Mouse (Mus musculus) liver, embryonic 15.5 days (tissue): ENCODE data around the gene Preb. TPM values are rescaled to one million over a fixed set of nuclear protein-coding genes. Genes with fewer than 3 reads are reported as not detected.

Experiments
- ATAC-seq: fragments of 200-750 bp; cut with Nextera tagmentation; 2 replicates; pipeline ENCODE4 v1.8.0; 2017; ENCODE audit warnings: moderate number of reproducible peaks, mild to moderate bottlenecking, moderate library complexity; ENCODE audit not compliant: insufficient read depth
- H3K27ac ChIP-seq: fragments of 300-500 bp; sonication (generic); replicated peaks from 2 replicates; pipeline ENCODE4 v1.5.1; 2015; ENCODE audit warnings: mild to moderate bottlenecking, inconsistent platforms
- H3K27me3 ChIP-seq: fragments of 300-500 bp; sonication (generic); 2 replicates; pipeline ENCODE4 v1.6.1; 2015; ENCODE audit warnings: mild to moderate bottlenecking, inconsistent platforms
- H3K36me3 ChIP-seq: fragments of 300-500 bp; sonication (generic); replicated peaks from 2 replicates; pipeline ENCODE4 v1.6.1; 2015; ENCODE audit warnings: moderate library complexity, mild to moderate bottlenecking, inconsistent platforms
- H3K4me1 ChIP-seq: fragments of 300-500 bp; sonication (generic); replicated peaks from 2 replicates; pipeline ENCODE4 v1.6.1; 2015; ENCODE audit warnings: inconsistent platforms
- H3K4me2 ChIP-seq: fragments of 300-500 bp; sonication (generic); 2 replicates; pipeline ENCODE4 v1.6.1; 2015; ENCODE audit warnings: moderate library complexity, mild to moderate bottlenecking, inconsistent platforms
- H3K4me3 ChIP-seq: fragments of 300-500 bp; sonication (generic); replicated peaks from 2 replicates; pipeline ENCODE4 v1.5.1; 2015; ENCODE audit warnings: mild to moderate bottlenecking, inconsistent platforms
- H3K9ac ChIP-seq: fragments of 300-500 bp; sonication (generic); 2 replicates; pipeline ENCODE4 v1.6.1; 2015; ENCODE audit warnings: moderate library complexity, mild to moderate bottlenecking, inconsistent platforms
- H3K9me3 ChIP-seq: fragments of 300-500 bp; sonication (generic); replicated peaks from 2 replicates; pipeline ENCODE4 v1.6.1; 2016; ENCODE audit warnings: inconsistent platforms
- WGBS: fragments of 180-500 bp; shearing (Covaris S2); methylation state at CpG from one replicate; pipeline ENCODE4 v1.1.7; 2015; ENCODE audit warnings: mixed read lengths; ENCODE audit not compliant: insufficient replicate concordance; 5-methylcytosine and 5-hydroxymethylcytosine counted together
- polyA plus RNA-seq: library from polyadenylated mRNA; unstranded; fragments of >200 nt; fragmentation: Nextera tagmentation; extraction: Ambion mirVana; gene quantifications from 2 replicates; pipeline ENCODE4 v1.2.1, GENCODE M21; 2015

The Preb gene
- polyA plus RNA-seq = 97.0 and 110 TPM in 2 replicates

GRCm38 (mm10) chr5:30959966-30960501, at the start of gene Preb:
Gene Preb, minus strand, starts transcription at chr5:30960361.
- peak within 1 kb of the TSS; percentile 85 for H3K9ac ChIP-seq
- peak within 1 kb of the TSS; percentile 80 for H3K27ac ChIP-seq
- WGBS = under 1% methylated on average over 56 of the region's 56 CpGs
- peak within 1 kb of the TSS; percentile 86 for H3K4me2 ChIP-seq
- peaks cover 30% of the 10 kb centered on the region for H3K36me3 ChIP-seq
- peak within 1 kb of the TSS; percentile 81 for H3K4me3 ChIP-seq
- no peaks in the 10 kb centered on the region for H3K27me3 ChIP-seq
- peak; percentile 90 for ATAC-seq
- no peaks in the 10 kb centered on the region for H3K9me3 ChIP-seq
- peaks cover 40% of the 10 kb centered on the region for H3K4me1 ChIP-seq

DNA sequence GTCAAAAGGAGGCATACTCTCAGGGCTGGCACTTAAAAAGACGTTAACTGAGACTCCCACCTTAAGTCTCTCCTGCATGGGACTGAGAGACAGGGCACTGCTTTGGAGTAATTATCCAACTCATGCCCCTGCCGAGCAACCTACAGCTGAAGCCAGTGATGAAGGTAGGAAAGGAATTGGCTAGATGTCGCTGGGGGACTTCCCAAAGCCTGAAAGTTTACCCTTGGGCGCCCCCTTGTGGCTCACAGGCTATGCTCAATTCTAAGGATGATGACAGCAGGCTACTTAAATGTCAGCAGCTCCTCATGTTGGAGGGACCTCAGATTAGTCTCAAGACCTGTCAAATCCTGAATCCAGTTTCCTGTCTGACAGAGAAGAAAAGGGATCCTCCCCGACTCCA, 44.0 kb upstream of the Preb start:
- Histone ChIP-seq H3K27me3 (no peaks in the 10 kb centered on the region), H3K9me3 (no peaks in the 10 kb centered on the region), H3K4me3 (no peak overlapping the region), H3K4me1 (0 out of 2 replicates have a peak, but pooled peaks cover 3% of the 10 kb centered on the region), H3K9ac (no peak overlapping the region), H3K4me2 (no peak overlapping the region), H3K27ac (no peak overlapping the region), H3K36me3 (no peaks in the 10 kb centered on the region)
- peak; percentile 31; the same call in 1 of the 2 replicates for ATAC-seq
- 7% methylated on average over 5 of the region's 5 CpGs for WGBS

DNA sequence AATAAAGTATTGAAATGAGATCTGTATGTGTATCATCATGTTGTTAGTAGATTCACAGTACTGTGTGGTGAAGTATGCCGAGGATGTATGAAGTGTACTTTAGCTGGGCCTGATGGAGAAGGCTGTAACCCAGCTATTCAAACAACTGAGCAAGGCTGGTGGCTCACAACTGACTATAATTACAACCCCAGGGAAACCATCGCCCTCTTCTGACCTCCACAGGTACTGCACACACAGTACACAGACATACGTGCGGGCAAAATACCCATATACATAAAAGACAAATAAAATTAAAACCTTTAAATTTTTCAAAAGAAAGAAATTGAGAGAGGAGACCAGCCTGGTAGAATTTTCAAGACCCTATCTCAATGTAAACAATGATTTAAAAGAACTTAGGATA, 41.4 kb upstream of the Preb start:
- Histone ChIP-seq H3K4me3 (no peak overlapping the region), H3K4me1 (0 out of 2 replicates have a peak, but pooled peaks cover 3% of the 10 kb centered on the region), H3K27ac (no peak overlapping the region), H3K9me3 (no peaks in the 10 kb centered on the region), H3K4me2 (no peak overlapping the region), H3K36me3 (no peaks in the 10 kb centered on the region), H3K9ac (no peak overlapping the region), H3K27me3 (no peaks in the 10 kb centered on the region)
- ATAC-seq = no peak
- 68% methylated on average over 4 of the region's 4 CpGs for WGBS

DNA sequence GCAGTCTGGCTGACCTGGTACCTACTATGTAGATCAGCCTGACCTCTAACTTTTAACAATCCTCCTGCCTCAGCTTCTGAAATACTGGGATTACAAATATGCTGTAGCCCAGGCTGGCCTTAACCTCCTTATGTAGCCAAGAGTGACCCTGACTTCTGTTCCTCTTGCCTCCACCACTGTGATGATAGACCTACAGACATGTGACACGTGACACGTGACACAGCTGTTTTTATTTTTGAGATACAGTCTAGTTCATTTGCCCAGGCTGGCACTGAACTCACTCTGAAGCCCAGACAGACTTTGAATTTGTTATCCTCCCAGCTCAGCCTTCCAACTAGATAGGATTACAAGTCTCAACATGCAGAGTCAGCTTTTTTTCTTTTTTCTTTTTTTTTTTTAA, 40.8 kb upstream of the Preb start:
- Histone ChIP-seq H3K36me3 (no peaks in the 10 kb centered on the region), H3K9me3 (no peaks in the 10 kb centered on the region), H3K4me3 (no peak overlapping the region), H3K4me1 (0 out of 2 replicates have a peak, but pooled peaks cover 3% of the 10 kb centered on the region), H3K27me3 (no peaks in the 10 kb centered on the region), H3K27ac (no peak overlapping the region), H3K9ac (no peak overlapping the region), H3K4me2 (no peak overlapping the region)
- no peak for ATAC-seq
- 69% methylated on average over 2 of the region's 2 CpGs for WGBS

DNA sequence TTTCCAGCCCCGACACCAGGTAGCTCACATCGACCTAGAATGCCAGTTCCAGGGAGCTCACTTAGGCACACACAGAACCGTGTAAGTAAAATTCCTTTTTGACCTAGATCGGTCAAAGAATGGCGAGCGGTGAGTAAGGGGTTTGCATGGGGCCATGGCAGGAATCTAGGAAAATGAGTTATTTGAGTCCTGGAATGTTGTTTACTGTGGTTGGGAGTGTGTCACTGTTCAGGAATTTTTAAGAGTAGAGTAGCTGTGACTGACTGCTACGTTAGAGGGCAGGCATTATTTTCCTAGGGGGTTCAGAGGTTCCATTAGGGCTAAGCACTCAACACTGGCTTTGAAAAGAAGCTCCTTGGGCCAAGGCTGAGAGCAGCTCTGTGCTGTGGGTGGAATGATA, 40.0 kb upstream of the Preb start:
- Histone ChIP-seq H3K27ac (no peak overlapping the region), H3K9me3 (no peaks in the 10 kb centered on the region), H3K4me2 (no peak overlapping the region), H3K36me3 (no peaks in the 10 kb centered on the region), H3K4me1 (0 out of 2 replicates have a peak, but pooled peaks cover 3% of the 10 kb centered on the region), H3K4me3 (no peak overlapping the region), H3K27me3 (no peaks in the 10 kb centered on the region), H3K9ac (no peak overlapping the region)
- no peak for ATAC-seq
- WGBS = 53% methylated on average over 7 of the region's 7 CpGs

GRCm38 (mm10) chr5:30999324-30999723, 39.2 kb upstream of the Preb start:
- no peaks in the 10 kb centered on the region for H3K36me3 ChIP-seq
- ATAC-seq = no peak
- 47% methylated on average over 5 of the region's 5 CpGs for WGBS

GRCm38 (mm10) chr5:30998306-30998705, 38.1 kb upstream of the Preb start:
- no peaks in the 10 kb centered on the region for H3K9me3 ChIP-seq
- H3K4me1 ChIP-seq = no peaks in the 10 kb centered on the region
- H3K36me3 ChIP-seq = no peaks in the 10 kb centered on the region
- H3K4me3 ChIP-seq = no peak overlapping the region
- no peak overlapping the region for H3K4me2 ChIP-seq
- no peaks in the 10 kb centered on the region for H3K27me3 ChIP-seq
- no peak for ATAC-seq
- no peak overlapping the region for H3K27ac ChIP-seq
- no peak overlapping the region for H3K9ac ChIP-seq
- WGBS = 18% methylated on average over 5 of the region's 5 CpGs

More at GRCm38 (mm10) chr5:30999324-30999723, 39.2 kb upstream of the Preb start:
- H3K27me3 ChIP-seq = no peaks in the 10 kb centered on the region
- no peak overlapping the region for H3K4me3 ChIP-seq
- H3K9me3 ChIP-seq = no peaks in the 10 kb centered on the region
- no peak overlapping the region for H3K4me2 ChIP-seq
- H3K27ac ChIP-seq = no peak overlapping the region
- no peak overlapping the region for H3K9ac ChIP-seq
- H3K4me1 ChIP-seq = 0 out of 2 replicates have a peak, but pooled peaks cover 3% of the 10 kb centered on the region

- H3K4me1 ChIP-seq = no peaks in the 10 kb centered on the region
- H3K27ac ChIP-seq = no peak overlapping the region
- 54% methylated on average over 11 of the region's 11 CpGs for WGBS
- H3K4me2 ChIP-seq = no peak overlapping the region
- H3K9me3 ChIP-seq = no peaks in the 10 kb centered on the region
- no peak overlapping the region for H3K9ac ChIP-seq
- no peak overlapping the region for H3K4me3 ChIP-seq
- ATAC-seq = no peak
- no peaks in the 10 kb centered on the region for H3K27me3 ChIP-seq
- H3K36me3 ChIP-seq = no peaks in the 10 kb centered on the region
These were observed 34.9 kb upstream of the Preb start for GRCm38 (mm10) chr5:30994910-30995635.

DNA sequence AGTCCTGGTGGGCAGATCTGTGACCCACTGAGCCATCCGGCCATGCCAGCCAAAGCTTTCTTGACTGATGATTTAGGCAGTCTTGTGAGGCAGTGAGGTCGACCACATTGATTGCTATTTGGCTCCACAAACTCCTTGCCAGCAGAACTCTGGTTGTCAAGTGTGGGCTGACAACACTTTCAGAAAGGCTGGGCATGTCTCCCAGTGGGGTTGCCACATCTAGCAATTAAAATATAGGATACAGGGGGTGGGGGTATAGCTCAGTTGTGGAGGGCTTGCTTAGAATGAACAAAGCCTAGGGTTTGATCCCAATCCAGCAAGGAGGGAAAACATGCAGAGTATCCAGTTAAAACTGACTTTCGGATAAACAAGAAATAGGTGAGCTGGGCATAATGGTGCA, 33.9 kb upstream of the Preb start:
- Histone ChIP-seq H3K4me2 (no peak overlapping the region), H3K36me3 (no peaks in the 10 kb centered on the region), H3K27me3 (no peaks in the 10 kb centered on the region), H3K4me1 (no peaks in the 10 kb centered on the region), H3K4me3 (no peak overlapping the region), H3K9ac (no peak overlapping the region), H3K27ac (no peak overlapping the region), H3K9me3 (no peaks in the 10 kb centered on the region)
- no peak for ATAC-seq
- 41% methylated on average over 3 of the region's 3 CpGs for WGBS

DNA sequence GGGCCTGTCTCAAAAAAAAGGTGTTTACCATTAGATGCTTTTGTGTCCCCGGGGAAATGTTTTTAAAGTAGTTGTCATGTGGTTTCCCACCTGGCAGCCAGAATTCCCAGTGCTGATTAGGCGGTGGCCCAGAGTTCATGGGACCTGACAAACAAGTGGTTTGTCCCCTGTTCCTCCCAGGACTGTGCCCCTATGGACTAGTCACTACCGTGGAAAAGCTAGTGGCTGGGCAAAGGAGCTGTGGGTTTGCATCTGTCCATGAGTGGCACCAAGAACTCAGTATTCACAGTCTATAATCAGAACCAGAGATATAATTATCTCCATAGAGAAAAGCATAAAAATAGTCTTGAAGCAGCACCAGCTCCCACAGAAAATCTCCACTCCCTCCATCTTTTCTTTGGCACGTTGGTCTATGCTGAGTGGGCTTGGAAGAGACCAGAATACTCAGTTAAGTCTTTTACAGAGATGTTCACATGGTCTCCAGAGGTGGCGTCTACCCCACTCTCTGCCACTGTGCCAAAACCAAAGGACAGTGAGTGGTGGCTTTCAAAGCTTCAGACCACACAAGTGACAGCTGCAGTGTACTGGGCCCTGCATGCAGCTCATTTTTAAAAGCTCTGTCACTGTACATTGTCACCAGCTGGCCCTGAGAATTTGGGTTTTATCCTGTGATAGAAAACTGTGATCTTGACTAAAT, 33.0 kb upstream of the Preb start:
- H3K4me1 ChIP-seq = no peaks in the 10 kb centered on the region
- no peaks in the 10 kb centered on the region for H3K27me3 ChIP-seq
- no peaks in the 10 kb centered on the region for H3K36me3 ChIP-seq
- WGBS = 55% methylated on average over 5 of the region's 5 CpGs
- H3K27ac ChIP-seq = no peak overlapping the region
- H3K9me3 ChIP-seq = no peaks in the 10 kb centered on the region
- H3K9ac ChIP-seq = no peak overlapping the region
- no peak overlapping the region for H3K4me2 ChIP-seq
- no peak overlapping the region for H3K4me3 ChIP-seq
- no peak for ATAC-seq

GRCm38 (mm10) chr5:30982357-30982756, 22.2 kb upstream of the Preb start:
- 20% methylated on average over 2 of the region's 2 CpGs for WGBS
- no peak overlapping the region for H3K4me3 ChIP-seq
- no peaks in the 10 kb centered on the region for H3K36me3 ChIP-seq
- ATAC-seq = no peak
- no peak overlapping the region for H3K4me2 ChIP-seq
- no peak overlapping the region for H3K9ac ChIP-seq
- H3K4me1 ChIP-seq = peaks cover 5% of the 10 kb centered on the region; the same call in 1 of the 2 replicates
- H3K27ac ChIP-seq = no peak overlapping the region
- no peaks in the 10 kb centered on the region for H3K9me3 ChIP-seq
- H3K27me3 ChIP-seq = no peaks in the 10 kb centered on the region
